Mouse (Mus musculus): ENCODE measurements around the gene Dpep1.
"Not testable (repeated sequence)": the region's sequence is repeated elsewhere in the genome, so short reads cannot be mapped to it uniquely, and the experiment has no call there.

The Dpep1 gene

DNA sequence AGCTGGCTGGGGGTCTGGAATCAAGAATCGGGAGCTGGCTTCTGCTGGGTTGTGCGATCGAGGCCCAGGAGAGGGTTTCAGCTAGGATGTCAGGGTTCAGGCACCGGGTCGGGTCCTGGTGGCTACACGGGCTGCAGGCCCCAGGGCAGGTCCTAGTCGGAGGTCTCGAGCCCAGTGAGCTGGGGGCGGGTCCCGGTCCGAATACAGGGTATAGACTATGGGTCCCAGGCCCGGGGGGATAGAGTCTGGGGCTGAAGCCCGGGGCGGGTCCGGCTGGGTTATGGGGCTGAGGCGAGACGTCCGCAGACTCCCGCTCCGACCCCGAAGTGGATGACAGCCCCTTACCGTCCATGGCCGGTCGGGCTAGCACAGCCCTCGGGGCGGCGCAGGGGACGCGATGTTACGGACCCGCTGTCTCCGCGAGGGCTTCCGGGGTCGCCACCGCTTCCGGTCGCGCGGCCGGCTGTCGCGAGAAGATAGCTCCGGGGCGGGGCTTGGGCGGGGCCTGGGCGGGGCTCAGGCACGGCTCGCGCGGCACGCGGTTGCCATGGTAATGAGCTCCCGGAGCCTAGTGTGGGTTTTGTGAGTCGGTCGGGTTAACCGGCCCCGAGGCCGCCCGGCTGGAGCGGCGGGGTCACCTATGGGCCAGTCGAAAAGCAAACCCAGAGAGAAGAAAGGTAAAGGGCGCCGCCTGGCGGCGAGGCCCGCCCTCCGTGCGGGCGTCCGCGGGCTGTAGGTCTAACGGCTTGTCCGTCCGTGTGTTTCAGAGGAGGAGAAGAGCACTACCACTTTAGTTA lies 26.5 kb downstream of the Dpep1 start, which contains the start of the genes Chmp1a and Spata33:
Gene Chmp1a (minus strand): TSS at position 443 of the 797 bp plus-strand sequence.
Gene Spata33 (plus strand): TSS at position 512 of the 797 bp plus-strand sequence.
- DNase-seq (ENCODE audit: low spot score) = peak; percentile 92

DNA sequence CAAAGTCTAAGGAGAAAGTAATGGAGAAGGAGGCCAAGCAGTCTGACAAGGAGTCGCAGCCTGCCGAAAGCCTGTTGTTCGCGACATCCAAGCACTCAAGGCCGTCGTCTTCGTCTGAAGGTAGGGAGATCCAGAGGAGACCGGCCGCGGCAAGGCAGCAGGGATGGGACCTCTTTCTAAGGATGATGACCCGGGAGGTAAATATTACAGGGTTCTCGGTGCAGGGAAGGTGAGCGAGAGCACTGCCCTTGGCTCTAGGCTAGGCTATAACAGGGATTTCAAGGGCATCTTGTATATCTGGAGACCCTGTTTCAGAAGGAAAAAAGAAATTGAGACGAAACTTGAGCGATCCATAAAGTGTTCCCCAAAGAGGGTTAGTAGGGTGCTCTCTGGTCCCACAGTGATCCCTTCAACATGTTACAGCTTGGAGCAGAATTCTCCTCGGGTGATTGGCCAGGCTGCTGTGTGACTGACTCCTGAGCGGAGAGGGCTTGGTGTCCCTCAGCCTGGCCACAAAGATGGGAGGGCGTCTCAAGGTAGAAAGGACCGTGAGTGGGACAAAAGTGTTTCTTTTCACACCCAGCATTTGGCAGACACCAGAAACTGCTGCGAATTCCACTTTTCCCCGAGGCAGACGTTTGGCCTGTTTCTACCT lies 27.2 kb downstream of the Dpep1 start:
- DNase-seq (ENCODE audit: low spot score) = no peak

DNA sequence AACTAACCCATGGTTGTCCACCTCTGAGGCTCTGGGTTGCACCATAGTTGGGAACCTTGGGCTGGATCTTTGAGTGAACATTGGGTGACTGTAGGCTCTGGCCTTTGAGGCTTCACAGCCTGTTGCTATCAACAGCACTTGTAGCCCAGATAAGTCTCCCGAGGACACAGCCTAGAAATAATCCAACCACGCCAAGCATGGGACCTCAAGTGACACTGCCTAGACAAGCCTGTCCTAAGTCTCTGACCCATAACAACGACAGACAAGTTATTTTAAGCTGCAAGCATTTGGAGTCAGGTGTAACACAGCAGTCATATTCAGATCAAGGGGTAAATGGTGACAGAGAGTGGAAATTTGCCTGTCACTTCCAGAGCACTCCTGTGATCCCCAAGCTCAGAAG lies 29.4 kb downstream of the Dpep1 start:
- no peak for DNase-seq (ENCODE audit: low spot score)

DNA sequence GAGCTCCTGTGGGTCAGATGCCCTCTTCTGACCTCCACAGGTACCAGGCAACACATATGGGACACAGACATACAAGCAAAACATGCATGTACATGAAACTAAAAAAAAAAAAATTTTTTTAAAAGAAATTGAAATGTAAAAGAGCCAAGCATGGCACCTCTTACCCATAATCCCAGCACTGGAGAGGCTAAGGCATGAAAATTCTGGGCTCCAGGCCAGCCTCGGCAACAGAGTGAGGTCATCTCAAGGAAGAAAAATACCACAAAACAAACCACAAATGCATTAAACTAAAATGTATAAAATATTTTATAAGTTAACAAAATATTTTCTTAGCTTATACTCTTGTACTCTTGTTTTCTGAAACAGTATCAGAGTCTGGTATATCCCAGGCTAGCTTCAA lies 34.9 kb downstream of the Dpep1 start:
- no peak for DNase-seq (ENCODE audit: low spot score)

DNA sequence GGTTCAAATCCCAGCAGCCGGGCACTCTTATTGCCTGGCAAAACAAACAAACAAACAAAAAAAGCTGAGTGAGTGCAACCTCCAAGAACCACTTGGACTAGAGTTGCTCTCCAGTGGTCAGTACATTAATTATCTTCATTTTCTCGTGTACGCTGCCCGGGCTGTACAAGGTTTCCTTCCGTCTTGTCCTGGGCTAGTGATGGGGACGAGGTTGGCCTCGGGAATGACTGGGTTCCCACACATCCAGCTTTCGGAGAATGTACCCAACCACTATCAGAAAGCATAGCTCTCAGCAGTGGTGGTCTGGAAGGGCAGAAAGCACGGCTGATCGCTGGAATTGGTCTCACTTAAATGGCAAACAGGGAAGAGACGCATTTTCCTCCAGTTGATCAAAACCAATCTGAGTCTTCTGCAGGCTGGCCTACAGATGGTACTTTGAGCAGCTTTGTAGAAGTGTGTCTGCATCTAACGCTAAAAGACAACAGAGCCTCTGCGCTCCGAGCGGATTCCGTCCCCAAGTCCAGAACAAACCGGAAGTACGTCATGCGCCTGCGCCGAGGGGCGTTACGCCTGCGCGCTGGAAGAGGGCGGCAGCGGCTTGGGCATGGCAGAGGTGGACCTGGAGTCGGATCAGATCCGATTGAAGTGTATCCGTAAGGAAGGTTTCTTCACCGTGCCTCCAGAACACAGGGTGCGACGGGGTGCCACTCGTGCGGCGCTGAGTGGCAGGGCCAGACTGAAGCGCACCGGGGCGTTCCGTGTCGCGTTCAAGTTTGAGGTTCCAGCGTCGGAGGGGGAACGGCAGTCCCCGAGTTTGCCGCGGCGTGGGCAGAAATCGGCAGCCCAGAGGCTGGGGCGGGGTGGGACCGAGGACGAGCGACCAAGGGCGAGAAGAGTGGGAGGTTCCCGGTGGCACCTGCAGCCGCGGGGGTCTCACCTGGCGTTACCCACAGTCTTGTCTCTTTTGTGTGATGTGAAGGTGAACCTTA lies 38.5 kb downstream of the Dpep1 start, which contains the start of gene Cdk10:
Gene Cdk10 (plus strand): TSS at position 565 of the 989 bp plus-strand sequence.
- DNase-seq (ENCODE audit: low spot score) = peak; percentile 94

DNA sequence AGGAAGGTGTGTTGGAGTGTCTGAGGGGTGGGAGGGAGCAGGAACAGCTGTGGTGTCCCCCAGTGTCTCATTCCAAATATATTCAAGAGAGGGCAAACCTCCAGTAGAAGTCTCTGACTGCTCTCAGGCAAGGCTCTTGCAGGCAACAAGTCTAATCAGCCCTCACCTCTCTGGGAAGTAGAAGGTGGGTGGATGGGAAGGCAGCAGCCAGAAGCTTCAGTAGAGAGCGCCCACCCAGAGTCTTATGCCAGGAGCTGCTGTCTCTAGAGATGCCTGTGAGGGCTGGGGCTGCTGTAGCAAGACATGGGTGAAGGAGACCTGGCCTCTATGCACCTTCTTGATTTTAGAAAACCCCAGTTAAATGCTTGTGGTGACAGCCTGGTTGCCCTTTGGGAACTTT lies 42.4 kb downstream of the Dpep1 start:
- DNase-seq (ENCODE audit: low spot score) = no peak

DNA sequence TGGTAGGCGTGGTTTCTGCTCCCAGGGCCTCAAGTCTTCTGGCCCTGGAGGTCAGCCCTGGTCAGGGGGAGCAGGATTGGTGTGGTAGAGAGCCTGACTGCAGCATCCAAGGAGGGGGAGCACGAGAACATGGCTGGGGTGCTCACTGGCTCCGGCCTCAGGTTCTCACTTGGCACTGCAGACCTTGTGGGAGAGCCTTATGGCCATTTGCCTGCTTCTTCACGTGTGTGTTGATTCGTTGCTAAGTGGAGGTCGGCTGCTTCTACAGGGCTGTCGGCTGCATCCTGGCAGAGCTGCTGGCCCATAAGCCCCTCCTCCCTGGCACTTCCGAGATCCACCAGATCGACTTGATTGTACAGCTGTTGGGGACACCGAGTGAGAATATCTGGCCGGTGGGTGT lies 44.3 kb downstream of the Dpep1 start:
- not testable (repeated sequence) for DNase-seq (ENCODE audit: low spot score)

DNA sequence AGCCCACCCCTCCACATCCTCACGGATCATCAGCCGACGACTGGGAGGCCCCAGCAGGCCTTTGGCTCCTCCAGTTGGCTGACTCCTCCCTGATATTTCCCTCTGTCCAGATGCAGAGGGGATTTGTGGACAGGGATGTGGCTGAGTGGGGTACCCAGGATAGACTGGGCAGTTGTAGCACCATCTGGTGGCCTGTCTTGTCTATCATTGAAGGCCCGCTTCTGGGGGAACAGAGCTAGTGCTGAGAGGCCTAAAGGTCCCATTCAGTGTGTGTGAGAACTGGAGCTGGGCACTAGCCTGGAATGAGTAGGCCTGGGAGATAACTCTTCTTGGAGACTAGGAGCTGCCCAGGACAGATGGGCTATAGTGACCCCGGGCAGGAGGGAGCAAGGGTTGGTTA lies 45.7 kb downstream of the Dpep1 start:
- no peak for DNase-seq (ENCODE audit: low spot score)

DNA sequence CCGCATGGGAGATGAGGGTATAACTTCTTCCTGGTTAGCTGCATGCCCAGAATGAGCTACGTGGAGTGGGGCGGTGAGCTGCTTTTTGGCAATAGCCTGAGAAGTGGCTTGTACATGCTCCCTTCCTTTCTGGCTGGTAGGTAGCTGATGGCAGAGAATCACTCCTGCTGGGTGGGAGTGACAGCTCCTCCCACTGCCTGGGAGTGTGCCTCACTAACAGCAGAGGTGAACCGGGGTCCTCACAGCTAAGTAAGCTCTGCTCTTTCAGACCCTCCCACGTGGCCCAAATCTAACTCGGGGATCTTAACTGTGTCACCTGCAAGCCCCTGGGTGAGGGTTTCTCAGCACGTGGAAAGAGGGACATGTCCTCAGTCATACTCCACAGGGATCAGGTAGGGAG lies 46.5 kb downstream of the Dpep1 start:
- no peak for DNase-seq (ENCODE audit: low spot score)

DNA sequence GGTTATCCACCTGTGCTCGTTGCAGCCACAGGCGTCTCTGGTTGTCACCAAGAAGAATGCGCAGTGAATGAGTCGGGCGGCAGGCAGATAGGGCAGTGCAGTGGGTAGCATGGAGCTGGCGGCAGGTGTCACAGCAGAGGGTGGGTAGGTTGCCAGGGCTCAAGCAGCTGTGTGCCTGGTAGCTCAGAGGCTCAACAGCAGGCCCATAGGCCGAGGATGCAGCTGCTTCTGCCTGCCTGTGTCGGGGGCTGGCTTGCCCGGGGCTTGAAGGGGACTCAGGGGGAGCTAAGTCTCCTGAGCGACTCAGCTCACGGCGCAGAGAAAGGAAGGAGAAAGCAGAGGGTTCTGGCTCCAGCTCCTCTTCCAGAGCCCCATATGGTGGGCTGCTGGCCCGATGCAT lies 47.3 kb downstream of the Dpep1 start:
- no peak for DNase-seq (ENCODE audit: low spot score)

DNA sequence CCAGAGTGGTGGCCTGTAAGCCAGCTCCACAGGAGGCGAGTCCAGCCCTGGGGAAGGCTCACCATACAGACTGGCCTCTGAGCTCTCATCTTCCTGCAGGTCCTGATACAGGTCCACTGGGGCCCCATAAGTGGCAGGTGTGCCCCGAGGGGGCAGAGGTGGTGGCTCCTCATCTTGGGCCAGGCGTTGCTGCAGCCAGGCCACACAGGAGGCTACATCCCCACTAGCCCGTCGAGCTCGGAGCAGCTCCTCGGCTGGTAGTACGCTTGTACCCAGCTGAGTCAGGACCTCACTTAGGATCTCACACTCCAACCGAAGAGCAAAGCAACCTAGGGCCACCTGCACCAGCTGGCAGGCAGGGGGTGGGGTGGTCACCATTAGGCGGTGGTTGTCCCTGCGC lies 47.7 kb downstream of the Dpep1 start:
- DNase-seq (ENCODE audit: low spot score) = no peak

DNA sequence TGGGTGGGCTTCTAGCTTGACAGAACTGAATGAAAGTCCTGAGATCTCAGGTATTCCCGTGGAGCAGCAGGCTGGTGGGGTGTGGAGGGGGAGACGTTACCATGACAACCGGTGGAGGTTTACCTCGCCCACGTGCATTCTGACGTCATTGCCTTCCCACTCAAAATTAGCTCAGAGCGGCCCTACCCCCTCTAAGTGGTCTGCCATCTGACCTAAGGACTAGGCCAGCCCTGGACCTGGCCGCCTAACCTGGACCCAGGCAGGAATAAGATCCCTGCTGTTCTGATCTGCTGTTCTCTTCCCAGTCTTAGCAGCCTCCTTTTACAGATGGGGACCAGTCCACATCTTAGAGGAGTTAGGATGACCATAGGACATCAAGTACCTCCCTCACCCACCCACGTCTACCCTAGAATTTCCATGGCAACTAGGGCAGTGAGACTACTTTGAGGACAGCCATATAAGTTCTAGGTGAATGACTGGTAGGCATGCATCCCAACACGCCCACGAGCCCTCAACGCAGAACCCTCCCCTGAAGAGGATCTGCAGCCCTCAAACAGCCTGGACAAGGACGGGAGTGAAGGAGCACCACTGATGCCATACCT lies 49.0 kb downstream of the Dpep1 start:
- no peak for DNase-seq (ENCODE audit: low spot score)

DNA sequence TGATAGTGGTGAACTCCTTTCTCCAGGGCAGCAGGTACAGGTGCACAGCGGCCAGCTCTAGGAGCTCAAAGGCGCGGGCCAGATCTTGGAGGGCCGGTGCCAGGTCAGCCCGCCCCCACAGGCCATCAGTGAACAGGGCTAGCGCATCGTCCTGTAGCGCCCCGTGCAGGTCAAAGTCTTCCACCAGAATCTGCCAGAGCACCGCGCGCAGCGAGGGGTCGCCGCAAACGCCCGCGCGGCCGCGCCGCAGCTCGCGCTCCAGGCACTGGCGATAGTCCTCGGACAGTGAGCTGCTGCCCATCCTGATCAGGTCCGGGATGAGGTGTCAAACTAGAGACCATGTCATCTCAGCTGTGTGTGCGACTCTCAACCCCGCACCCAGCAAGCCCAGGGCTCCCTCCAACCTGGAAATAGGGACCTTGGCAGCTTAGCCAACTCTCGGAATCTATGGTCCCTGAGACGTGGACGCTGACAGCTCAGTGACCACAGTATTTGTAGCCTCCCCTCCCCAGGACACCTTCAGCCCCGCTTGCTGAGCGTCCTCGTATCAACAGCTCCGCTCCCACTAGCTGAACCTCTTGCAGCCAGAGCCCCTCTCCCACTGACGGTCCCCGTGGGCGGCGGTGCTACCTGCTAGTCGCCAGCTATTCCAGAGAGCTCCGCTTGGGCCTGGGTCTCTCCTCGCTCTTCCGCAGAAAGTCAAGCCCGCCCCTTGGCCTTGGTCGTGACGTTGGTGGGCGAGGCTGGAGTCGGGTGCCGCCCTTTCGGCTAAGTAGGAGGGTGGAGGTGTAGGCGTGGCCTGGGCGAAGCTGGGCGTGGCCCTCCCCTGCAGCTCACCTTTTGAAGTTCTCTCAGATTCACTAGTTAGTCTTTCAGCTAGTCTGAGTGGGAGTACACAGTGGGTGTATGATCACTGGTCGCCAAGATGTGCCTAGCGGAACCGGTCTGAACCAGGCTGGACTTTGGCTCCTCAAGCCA lies 49.8 kb downstream of the Dpep1 start, which contains the start of gene Spata2l:
Gene Spata2l (minus strand): TSS at position 714 of the 978 bp plus-strand sequence.
- peak; percentile 89 for DNase-seq (ENCODE audit: low spot score)

DNA sequence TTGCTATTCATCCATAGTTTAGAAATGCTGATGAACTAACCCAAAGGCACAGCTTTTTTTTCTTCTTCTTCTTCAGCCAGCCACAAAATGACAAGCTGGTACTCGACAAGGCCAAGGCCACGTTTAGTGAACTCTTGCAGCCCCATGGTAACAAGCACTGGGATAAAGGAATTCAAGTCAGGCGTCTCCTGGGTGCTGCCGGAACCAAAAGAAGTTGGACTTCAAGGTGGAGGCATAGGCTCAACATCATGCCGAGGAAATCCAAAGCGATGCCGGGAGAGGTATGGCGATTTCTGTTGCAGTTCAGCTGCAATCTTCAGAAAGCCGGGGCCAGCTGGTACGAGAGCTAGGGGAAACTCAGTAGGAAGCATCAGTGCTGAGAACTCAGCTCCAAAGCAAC lies 53.4 kb downstream of the Dpep1 start:
- DNase-seq (ENCODE audit: low spot score) = no peak

DNA sequence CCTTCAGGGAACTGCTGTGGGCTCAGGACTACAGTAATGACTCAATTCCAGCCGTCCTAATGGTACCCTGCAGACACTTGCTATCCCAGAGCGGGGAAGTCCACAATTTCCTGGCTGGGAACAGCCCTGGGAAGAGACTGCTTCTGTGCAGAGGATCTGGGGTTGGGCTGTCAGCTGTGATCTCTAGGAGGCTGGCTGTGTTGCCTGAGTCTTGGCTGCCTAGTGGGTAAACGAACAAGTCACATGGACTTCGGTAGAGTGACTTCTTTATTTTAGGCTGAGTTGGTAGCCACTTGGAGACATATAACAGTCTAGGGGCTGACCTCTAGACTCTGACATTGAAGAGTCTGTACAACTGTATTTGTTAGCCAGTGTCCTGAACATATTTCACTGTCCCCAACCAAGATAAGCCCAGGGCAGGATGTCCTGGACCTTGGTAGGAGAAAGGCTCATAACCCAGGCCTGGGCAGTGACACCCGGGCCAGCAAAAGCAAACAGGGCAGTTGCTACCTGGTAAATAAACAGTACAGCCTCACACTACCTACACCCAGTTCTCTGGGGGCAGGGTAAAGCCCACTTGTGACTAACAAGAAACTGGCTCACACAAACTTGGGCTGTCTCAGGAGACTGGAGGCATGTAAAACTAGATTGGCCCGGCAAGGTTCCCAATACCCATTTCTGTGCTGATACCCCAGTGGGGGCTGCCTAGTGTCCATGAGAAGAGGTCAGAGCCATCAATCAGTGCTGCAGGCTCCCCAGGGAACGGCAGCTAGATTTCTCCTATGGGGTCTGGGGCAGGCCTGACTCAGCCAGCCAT lies 56.3 kb downstream of the Dpep1 start:
- DNase-seq (ENCODE audit: low spot score) = no peak

DNA sequence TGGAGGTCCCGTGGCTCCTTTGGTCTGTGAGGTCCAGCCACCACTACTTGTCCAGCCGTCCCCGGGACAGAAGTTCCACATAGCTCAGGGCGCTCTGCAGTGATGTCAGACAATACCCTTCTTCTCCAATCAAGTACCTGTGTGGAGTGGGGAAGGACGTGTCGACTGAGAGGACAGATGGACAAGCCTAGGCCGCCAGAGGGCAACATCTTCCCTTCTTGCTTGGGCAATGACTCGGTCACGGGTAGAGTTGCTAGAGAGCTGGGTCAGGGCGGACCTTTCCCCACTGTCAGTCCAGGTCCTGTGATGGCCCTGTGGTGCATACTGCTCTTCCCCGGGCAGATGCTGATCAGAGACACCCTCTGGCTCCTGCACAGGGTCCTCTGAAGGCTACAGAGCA lies 57.0 kb downstream of the Dpep1 start:
- no peak for DNase-seq (ENCODE audit: low spot score)

DNA sequence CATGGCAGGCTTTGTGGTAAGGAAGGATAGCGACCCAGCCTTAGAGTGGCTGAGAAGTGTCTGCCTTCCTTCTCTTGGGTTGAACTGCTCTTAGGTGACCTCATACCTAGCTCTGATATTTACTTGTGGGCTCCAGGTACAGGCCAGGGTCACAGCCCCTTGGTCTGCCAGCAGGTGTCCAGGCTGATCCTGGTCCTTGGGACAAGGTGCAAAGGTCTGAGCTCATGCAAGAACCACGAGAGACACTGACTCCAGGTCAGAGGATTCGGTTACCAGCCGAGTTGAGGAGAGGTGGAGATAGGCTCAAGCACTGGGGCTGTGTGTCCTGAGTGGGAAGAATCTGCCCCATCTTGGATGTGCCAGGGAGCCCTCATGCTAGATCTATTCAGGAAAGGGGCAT lies 58.3 kb downstream of the Dpep1 start:
- DNase-seq (ENCODE audit: low spot score) = no peak

DNA sequence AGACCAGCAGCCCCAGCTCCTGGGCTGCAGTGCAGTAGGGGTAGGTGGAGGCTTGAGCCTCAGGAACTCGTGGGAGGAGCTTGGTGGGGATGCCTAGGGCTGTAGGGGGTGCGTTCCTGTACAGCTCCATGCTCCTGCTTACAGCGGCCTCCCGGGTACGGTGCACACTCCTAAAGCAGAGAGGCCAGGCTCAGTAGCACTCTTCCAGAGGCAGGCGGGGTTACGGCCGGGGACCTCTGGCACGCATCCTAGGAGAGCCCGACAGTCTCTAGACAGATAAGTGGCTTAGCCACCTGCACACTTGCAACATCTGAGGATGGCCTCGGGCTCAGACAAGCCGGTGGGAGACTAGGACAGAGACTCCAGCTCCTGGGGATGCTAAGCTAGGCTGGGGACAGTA lies 59.5 kb downstream of the Dpep1 start:
- DNase-seq (ENCODE audit: low spot score) = no peak

DNA sequence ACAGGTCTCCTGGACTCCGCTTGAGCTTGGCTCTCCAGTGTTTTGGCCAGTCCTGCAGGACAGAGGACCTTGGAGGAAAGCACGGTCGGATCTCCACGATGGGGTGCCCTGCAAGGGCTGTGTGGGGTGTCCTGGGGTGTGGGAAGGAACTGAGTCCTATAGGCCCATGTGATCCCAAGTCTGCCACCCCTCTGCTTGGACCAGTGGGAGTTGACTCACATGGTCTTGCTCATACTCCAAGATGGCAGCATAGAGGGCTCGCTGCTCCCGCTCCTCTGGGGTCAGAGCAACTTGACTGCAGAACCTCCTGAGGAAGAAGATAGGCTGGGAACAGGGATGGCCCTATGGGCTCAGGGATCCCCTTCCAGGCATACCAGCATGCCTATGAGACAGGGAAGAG lies 61.7 kb downstream of the Dpep1 start:
- DNase-seq (ENCODE audit: low spot score) = no peak

DNA sequence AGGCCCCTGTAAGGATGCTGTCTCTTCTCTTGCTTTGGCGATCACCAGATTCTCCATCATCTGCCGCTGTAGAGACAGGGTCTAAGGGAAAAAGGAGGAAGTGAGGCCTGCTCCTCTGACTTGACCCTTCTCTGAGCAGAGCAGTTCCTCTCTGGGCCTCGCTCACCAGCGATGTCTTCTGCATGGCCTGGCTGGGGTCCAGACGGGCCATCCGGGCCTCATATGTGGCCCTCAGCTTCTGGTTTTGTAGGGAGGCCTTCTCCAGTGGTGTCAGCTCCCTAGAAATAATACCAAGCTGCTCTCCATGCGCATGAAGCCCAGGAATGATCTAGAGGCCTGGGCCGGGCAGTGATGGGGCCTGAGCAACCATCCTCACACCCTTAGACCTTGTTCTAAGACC lies 62.6 kb downstream of the Dpep1 start:
- no peak for DNase-seq (ENCODE audit: low spot score)
